ENCODE assay signal across 11 mouse cellular contexts in genomic region chr5:113808177-113808576, GRCm38 (mm10). TPM values are rescaled to one million over a fixed set of nuclear protein-coding genes. Genes with fewer than 3 reads are reported as not detected.
DNase-seq lines count a peak whose midpoint lies in the region; ATAC-seq lines count a peak whose summit lies in the region.
"Had no signal": no experiment of that assay in that cellular context is flagged by ENCODE, and none has a peak within 500 bp of the region (broad histone marks: within the 10 kb centered on the region; RNA-seq: fewer than 3 reads in every experiment).

No protein-coding gene starts in this region.

- H3K4me2 ChIP-seq in hindbrain, embryonic 11.5 days (replicated peaks; ENCODE audit: low read depth, low read length), result no peak overlapping the region
- no peak overlapping the region for H3K4me2 ChIP-seq in hindbrain, embryonic 14.5 days (replicated peaks)
- peak overlapping the region; percentile 12 for H3K4me2 ChIP-seq in embryonic facial prominence, embryonic 13.5 days
- H3K4me2 ChIP-seq: forebrain, embryonic 12.5 days; kidney, embryonic 15.5 days had no signal

- H3K27ac ChIP-seq in hindbrain, embryonic 11.5 days (ENCODE audit: low read depth, low read length), result no peak overlapping the region
- no peak overlapping the region for H3K27ac ChIP-seq in hindbrain, embryonic 14.5 days
- H3K27ac ChIP-seq in embryonic facial prominence, embryonic 13.5 days, result peak overlapping the region; percentile 53
- H3K27ac ChIP-seq: forebrain, embryonic 12.5 days; kidney, embryonic 15.5 days had no signal

- intact Hi-C loops in left cerebral cortex, postnatal 4 days (cut with DNase I), result no loop called here

- H3K4me3 ChIP-seq in hindbrain, embryonic 11.5 days (ENCODE audit: low read depth, low read length), result no peak overlapping the region
- H3K4me3 ChIP-seq in hindbrain, embryonic 14.5 days (replicated peaks; ENCODE audit: low read length), result no peak overlapping the region
- no peak overlapping the region for H3K4me3 ChIP-seq in embryonic facial prominence, embryonic 13.5 days
- H3K4me3 ChIP-seq: forebrain, embryonic 12.5 days; kidney, embryonic 15.5 days had no signal

- DNase-seq in hindbrain, embryonic 11.5 days (ENCODE audit: low spot score), result peak; percentile 16
- DNase-seq in hindbrain, embryonic 14.5 days (ENCODE audit: low spot score), result no peak
- peak; percentile 41 for DNase-seq in adipocyte (ENCODE audit: low spot score)
- DNase-seq in lung, postnatal 10 days, result peak; percentile 50
- DNase-seq in left cerebral cortex, postnatal 4 days, result no peak
- DNase-seq: cerebellum, adult 9-11 months; retina, postnatal 1 day had no signal

- H3K36me3 ChIP-seq in hindbrain, embryonic 11.5 days (ENCODE audit: control insufficient read depth, insufficient read depth, low read length), result no peaks in the 10 kb centered on the region
- no peaks in the 10 kb centered on the region for H3K36me3 ChIP-seq in hindbrain, embryonic 14.5 days (replicated peaks; ENCODE audit: control insufficient read depth, insufficient read depth)
- no peaks in the 10 kb centered on the region for H3K36me3 ChIP-seq in embryonic facial prominence, embryonic 13.5 days
- H3K36me3 ChIP-seq: forebrain, embryonic 12.5 days; kidney, embryonic 15.5 days had no signal

- 51% methylated on average over 2 of the region's 2 CpGs for WGBS in hindbrain, embryonic 11.5 days
- WGBS in hindbrain, embryonic 14.5 days, result 91% methylated on average over 2 of the region's 2 CpGs
- 14% methylated on average over 2 of the region's 2 CpGs for WGBS in embryonic facial prominence, embryonic 13.5 days

- no peaks in the 10 kb centered on the region for H3K9me3 ChIP-seq in hindbrain, embryonic 11.5 days (ENCODE audit: control insufficient read depth, low read length)
- H3K9me3 ChIP-seq in hindbrain, embryonic 14.5 days (ENCODE audit: control insufficient read depth, low read length), result peaks cover 9% of the 10 kb centered on the region; the same call in 1 of the 2 replicates
- H3K9me3 ChIP-seq in embryonic facial prominence, embryonic 13.5 days, result peaks cover 8% of the 10 kb centered on the region

- ATAC-seq in hindbrain, embryonic 11.5 days (ENCODE audit: low FRiP score), result no peak
- ATAC-seq in hindbrain, embryonic 14.5 days (ENCODE audit: low FRiP score), result no peak
- peak; percentile 17; the same call in 1 of the 2 replicates for ATAC-seq in embryonic facial prominence, embryonic 13.5 days (ENCODE audit: insufficient number of reproducible peaks, insufficient read depth, low FRiP score, low TSS enrichment, low read depth)
- ATAC-seq in activated CD4-positive, CD25-positive, alpha-beta regulatory T cell, adult 4 months, result no peak

- H3K9ac ChIP-seq in hindbrain, embryonic 11.5 days (ENCODE audit: low read depth, low read length), result no peak overlapping the region
- no peak overlapping the region for H3K9ac ChIP-seq in hindbrain, embryonic 14.5 days
- 0 out of 2 replicates have a peak overlapping the region, but pooled peaks have one; percentile 28 for H3K9ac ChIP-seq in embryonic facial prominence, embryonic 13.5 days
- H3K9ac ChIP-seq: forebrain, embryonic 12.5 days; kidney, embryonic 15.5 days had no signal

- H3K27me3 ChIP-seq in hindbrain, embryonic 11.5 days (ENCODE audit: control insufficient read depth, insufficient read depth, low read length), result 0 out of 2 replicates have a peak, but pooled peaks cover 2% of the 10 kb centered on the region
- no peaks in the 10 kb centered on the region for H3K27me3 ChIP-seq in hindbrain, embryonic 14.5 days (ENCODE audit: control insufficient read depth, insufficient read depth, low read length)
- no peaks in the 10 kb centered on the region for H3K27me3 ChIP-seq in embryonic facial prominence, embryonic 13.5 days
- H3K27me3 ChIP-seq: kidney, embryonic 15.5 days had no signal

- no peaks in the 10 kb centered on the region for H3K4me1 ChIP-seq in hindbrain, embryonic 11.5 days (replicated peaks; ENCODE audit: control insufficient read depth, insufficient read depth, low read length)
- no peaks in the 10 kb centered on the region for H3K4me1 ChIP-seq in hindbrain, embryonic 14.5 days (replicated peaks; ENCODE audit: control insufficient read depth, insufficient read depth, low read length)
- H3K4me1 ChIP-seq in embryonic facial prominence, embryonic 13.5 days, result peaks cover 44% of the 10 kb centered on the region
- H3K4me1 ChIP-seq: forebrain, embryonic 12.5 days had no signal

RNA-seq across cellular contexts. Expression of gene Tmem119, which starts 7.9 kb away (rescaled TPM):
- 18.8 and 21.3 TPM in 2 replicates for polyA plus RNA-seq in hindbrain, embryonic 11.5 days (2014; fragmentation: Nextera tagmentation; extraction: Ambion mirVana)
- 4.8 and 5.0 TPM in 2 replicates for polyA plus RNA-seq in hindbrain, embryonic 14.5 days (2014; fragmentation: Nextera tagmentation; extraction: Ambion mirVana)
- 109 and 141 TPM in 2 replicates for polyA plus RNA-seq in embryonic facial prominence, embryonic 13.5 days (2015; fragmentation: Nextera tagmentation; extraction: Ambion mirVana)
- 1 to 10 TPM; 3.3 to 4.6 TPM for total RNA-seq in left cerebral cortex, postnatal 4 days (2021)
- polyA plus RNA-seq in activated CD4-positive, CD25-positive, alpha-beta regulatory T cell, adult 4 months (2017; shearing (Covaris generic)), result not detected

RNA-seq across cellular contexts. Expression of gene Selplg, which starts 24.3 kb away (rescaled TPM):
- 0.96 and 1.0 TPM in 2 replicates for polyA plus RNA-seq in hindbrain, embryonic 11.5 days (2014; fragmentation: Nextera tagmentation; extraction: Ambion mirVana)
- polyA plus RNA-seq in hindbrain, embryonic 14.5 days (2014; fragmentation: Nextera tagmentation; extraction: Ambion mirVana), result 1.6 and 2.4 TPM in 2 replicates
- 2.2 and 2.3 TPM in 2 replicates for polyA plus RNA-seq in embryonic facial prominence, embryonic 13.5 days (2015; fragmentation: Nextera tagmentation; extraction: Ambion mirVana)
- total RNA-seq in left cerebral cortex, postnatal 4 days (2021), result 1 to 10 TPM; 1.5 to 2.7 TPM
- polyA plus RNA-seq in activated CD4-positive, CD25-positive, alpha-beta regulatory T cell, adult 4 months (2017; shearing (Covaris generic)), result 100 to 1,000 TPM; 629 to 698 TPM

RNA-seq across cellular contexts. Expression of gene Iscu, which starts 35.6 kb away (rescaled TPM):
- polyA plus RNA-seq in hindbrain, embryonic 11.5 days (2014; fragmentation: Nextera tagmentation; extraction: Ambion mirVana), result 108 TPM in 2 replicates
- polyA plus RNA-seq in hindbrain, embryonic 14.5 days (2014; fragmentation: Nextera tagmentation; extraction: Ambion mirVana), result 81.5 and 92.4 TPM in 2 replicates
- 101 and 106 TPM in 2 replicates for polyA plus RNA-seq in embryonic facial prominence, embryonic 13.5 days (2015; fragmentation: Nextera tagmentation; extraction: Ambion mirVana)
- total RNA-seq in left cerebral cortex, postnatal 4 days (2021), result 10 to 100 TPM; 39.9 to 43.0 TPM
- polyA plus RNA-seq in activated CD4-positive, CD25-positive, alpha-beta regulatory T cell, adult 4 months (2017; shearing (Covaris generic)), result 10 to 100 TPM; 23.8 to 24.5 TPM

RNA-seq across cellular contexts. Expression of gene Sart3, which starts 35.9 kb away (rescaled TPM):
- polyA plus RNA-seq in hindbrain, embryonic 11.5 days (2014; fragmentation: Nextera tagmentation; extraction: Ambion mirVana), result 45.1 and 51.1 TPM in 2 replicates
- polyA plus RNA-seq in hindbrain, embryonic 14.5 days (2014; fragmentation: Nextera tagmentation; extraction: Ambion mirVana), result 33.0 and 37.1 TPM in 2 replicates
- polyA plus RNA-seq in embryonic facial prominence, embryonic 13.5 days (2015; fragmentation: Nextera tagmentation; extraction: Ambion mirVana), result 63.6 and 65.7 TPM in 2 replicates
- 10 to 100 TPM; 46.8 to 50.1 TPM for total RNA-seq in left cerebral cortex, postnatal 4 days (2021)
- polyA plus RNA-seq in activated CD4-positive, CD25-positive, alpha-beta regulatory T cell, adult 4 months (2017; shearing (Covaris generic)), result 10 to 100 TPM in 1 of 2 experiments, 1 to 10 TPM in 1; 8.0 to 18.9 TPM

Comparison
In these comparisons a context has a peak if more than half of its experiments do, and no peak if none do; other contexts are left out.
1. DNase-seq: peak in hindbrain, embryonic 11.5 days (single experiment), adipocyte (single experiment) and lung, postnatal 10 days (single experiment); none in hindbrain, embryonic 14.5 days (single experiment) and left cerebral cortex, postnatal 4 days (single experiment).
2. RNA of gene Selplg, which starts 24.3 kb away (polyA plus RNA-seq): 629 to 698 TPM in activated CD4-positive, CD25-positive, alpha-beta regulatory T cell, adult 4 months; 2.2 to 2.3 TPM in embryonic facial prominence, embryonic 13.5 days, 1.6 to 2.4 TPM in hindbrain, embryonic 14.5 days and 0.96 to 1.0 TPM in hindbrain, embryonic 11.5 days; every median in the first group is over 100 times any median in the second.